Mouse (Mus musculus) thymus, adult 2 months (tissue): Measurements from ENCODE around the gene Arx.

Experiments used
- CTCF ChIP-seq: fragments of 200-500 bp; IDR thresholded peaks from 2 replicates; pipeline ENCODE4 v1.5.1; 2012; ENCODE audit warnings: mild to moderate bottlenecking, control low read depth, low read length, moderate library complexity, borderline replicate concordance; ENCODE audit not compliant: control insufficient read depth, poor library complexity, insufficient read depth; ENCODE audit errors: extremely low read depth
- POLR2A ChIP-seq: fragments of 200-500 bp; IDR thresholded peaks from 2 replicates; pipeline ENCODE4 v1.6.1; 2012; ENCODE audit warnings: mild to moderate bottlenecking, low read length, control low read depth, moderate library complexity; ENCODE audit not compliant: control insufficient read depth, poor library complexity, insufficient read depth; ENCODE audit errors: extremely low read depth

- TF ChIP-seq CTCF (no peak), POLR2A (no peak)
Measured at GRCm38 (mm10) chrX:93301798-93302197, 15.6 kb downstream of the Arx start.
